Mouse (Mus musculus) limb, embryonic 13.5 days (tissue): ENCODE data around the gene Wdr25. TPM values are rescaled to one million over a fixed set of nuclear protein-coding genes. Genes with fewer than 3 reads are reported as not detected.

ENCODE experiments used
- ATAC-seq: fragments of 200-750 bp; cut with Nextera tagmentation; 2 replicates; pipeline ENCODE4 v1.8.0; 2017; ENCODE audit warnings: low read depth, moderate number of reproducible peaks, moderate TSS enrichment; ENCODE audit not compliant: low FRiP score
- H3K27ac ChIP-seq: fragments of 300-500 bp; sonication (generic); 2 replicates; pipeline ENCODE4 v1.5.1; 2015; ENCODE audit warnings: inconsistent platforms, mild to moderate bottlenecking, moderate library complexity
- H3K27me3 ChIP-seq: fragments of 300-500 bp; sonication (generic); 2 replicates; pipeline ENCODE4 v1.6.1; 2015; ENCODE audit warnings: mild to moderate bottlenecking, inconsistent platforms
- H3K36me3 ChIP-seq: fragments of 300-500 bp; sonication (generic); 2 replicates; pipeline ENCODE4 v1.6.1; 2015; ENCODE audit warnings: inconsistent platforms, mild to moderate bottlenecking, moderate library complexity
- H3K4me1 ChIP-seq: fragments of 300-500 bp; sonication (generic); 2 replicates; pipeline ENCODE4 v1.6.1; 2015; ENCODE audit warnings: inconsistent platforms
- H3K4me2 ChIP-seq: fragments of 300-500 bp; sonication (generic); replicated peaks from 2 replicates; pipeline ENCODE4 v1.6.1; 2015; ENCODE audit warnings: inconsistent platforms, mild to moderate bottlenecking, moderate library complexity
- H3K4me3 ChIP-seq: fragments of 300-500 bp; sonication (generic); 2 replicates; pipeline ENCODE4 v1.5.1; 2015; ENCODE audit warnings: moderate library complexity, mild to moderate bottlenecking, inconsistent platforms
- H3K9ac ChIP-seq: fragments of 300-500 bp; sonication (generic); 2 replicates; pipeline ENCODE4 v1.6.1; 2015; ENCODE audit warnings: mild to moderate bottlenecking, inconsistent platforms
- H3K9me3 ChIP-seq: fragments of 300-500 bp; sonication (generic); 2 replicates; pipeline ENCODE4 v1.6.1; 2016; ENCODE audit warnings: inconsistent platforms
- WGBS: fragments of 180-500 bp; shearing (Covaris S2); methylation state at CpG from one replicate; pipeline ENCODE4 v1.1.7; 2015; 5-methylcytosine and 5-hydroxymethylcytosine counted together
- polyA plus RNA-seq: library from polyadenylated mRNA; unstranded; fragments of >200 nt; fragmentation: Nextera tagmentation; extraction: Ambion mirVana; gene quantifications from 2 replicates; pipeline ENCODE4 v1.2.1, GENCODE M21; 2015

The Wdr25 gene
- polyA plus RNA-seq, 1 experiment from 2014 or later, result 9.3 TPM

GRCm38 (mm10) chr12:109077036-109077435 is 183.6 kb downstream of the Wdr25 start:
- Histone ChIP-seq H3K9ac (no peak overlapping the region), H3K4me1 (no peaks in the 10 kb centered on the region), H3K27ac (no peak overlapping the region), H3K9me3 (no peaks in the 10 kb centered on the region), H3K4me2 (no peak overlapping the region), H3K4me3 (no peak overlapping the region), H3K27me3 (no peaks in the 10 kb centered on the region), H3K36me3 (no peaks in the 10 kb centered on the region)
- ATAC-seq, result no peak
- 84% methylated on average over 6 of the region's 6 CpGs for WGBS

Other genes starting within 250 kb of the Wdr25 start
- 1.9 and 2.2 TPM in 2 replicates for gene Degs2, start 191.3 kb upstream of the Wdr25 start, polyA plus RNA-seq
- 17.4 and 17.6 TPM in 2 replicates for gene Yy1, start 100.7 kb upstream of the Wdr25 start, polyA plus RNA-seq
- 14.8 and 16.2 TPM in 2 replicates for gene Slc25a29, start 57.7 kb upstream of the Wdr25 start, polyA plus RNA-seq
- 13.6 and 15.9 TPM in 2 replicates for gene Slc25a47, start 57.6 kb upstream of the Wdr25 start, polyA plus RNA-seq
- 78.8 and 81.2 TPM in 2 replicates for gene Wars, start 543 bp downstream of the Wdr25 start, polyA plus RNA-seq
- gene Begain, start 174.6 kb downstream of the Wdr25 start, polyA plus RNA-seq, result 8.0 and 8.2 TPM in 2 replicates